Mouse (Mus musculus) T-cell, adult 2 months (primary cell): ENCODE measurements around the gene Hist3h2ba.
A peak's percentile ranks its signal among the peaks of the same experiment; 100 is the strongest.

Experiments used
- DNase-seq: peaks from one replicate; pipeline ENCODE4 v3.0.0; 2022; ENCODE audit warnings: low spot score

Gene Hist3h2ba

GRCm38 (mm10) chr11:58964216-58964615 lies 15.5 kb downstream of the Hist3h2ba start:
- DNase-seq: no peak

DNA sequence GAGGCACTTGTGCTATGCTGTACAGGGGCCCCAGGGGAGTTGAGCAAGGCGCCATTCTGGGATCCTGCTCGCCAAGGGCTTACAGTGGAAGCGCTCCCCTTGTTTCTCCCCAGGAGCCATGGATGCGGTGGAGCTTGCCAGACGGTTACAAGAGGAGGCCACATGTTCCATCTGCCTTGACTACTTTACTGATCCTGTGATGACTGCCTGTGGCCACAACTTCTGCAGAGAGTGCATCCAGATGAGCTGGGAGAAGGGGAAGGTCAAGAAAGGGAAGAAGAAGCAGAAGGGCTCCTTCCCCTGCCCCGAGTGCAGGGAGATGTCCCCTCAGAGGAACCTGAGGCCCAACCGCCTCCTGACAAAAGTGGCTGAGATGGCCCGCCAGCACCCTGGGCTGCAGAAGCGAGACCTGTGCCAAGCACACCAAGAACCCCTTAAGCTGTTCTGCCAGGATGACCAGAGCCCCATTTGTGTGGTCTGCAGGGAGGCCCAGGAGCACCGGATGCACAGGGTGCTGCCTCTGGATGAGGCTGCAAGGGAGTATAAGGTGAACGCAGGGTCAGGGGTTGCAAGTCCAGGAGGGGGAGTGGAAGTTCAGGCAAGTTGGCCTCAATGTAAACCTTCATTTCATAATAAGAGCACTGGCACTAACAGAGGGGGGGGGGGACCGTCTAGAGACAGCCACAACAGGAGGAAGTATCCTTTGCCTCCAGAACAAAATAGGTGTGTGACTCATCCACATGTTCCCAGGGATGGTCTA lies 16.5 kb downstream of the Hist3h2ba start:
- no peak for DNase-seq

DNA sequence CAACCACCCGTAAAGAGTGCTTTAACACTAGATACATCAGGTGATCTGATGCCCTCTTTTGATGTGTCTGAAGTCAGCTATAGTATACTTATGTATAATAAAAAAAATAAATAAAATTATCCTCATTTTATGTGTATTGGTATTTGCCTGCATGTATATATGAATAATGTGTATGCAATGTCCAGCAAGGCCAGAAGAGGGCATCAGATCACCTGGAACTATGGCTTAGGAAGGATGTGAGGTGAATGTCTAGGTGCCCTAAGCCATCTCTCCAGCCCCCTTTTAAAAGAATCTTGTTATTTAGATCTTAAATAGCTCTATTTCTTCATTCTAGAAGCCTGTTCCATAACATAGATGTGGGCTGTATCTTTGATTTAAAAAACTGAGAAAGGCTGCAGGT lies 18.6 kb downstream of the Hist3h2ba start:
- peak; percentile 53 for DNase-seq

- DNase-seq: no peak
These were observed 19.8 kb downstream of the Hist3h2ba start for GRCm38 (mm10) chr11:58968551-58968950.

DNA sequence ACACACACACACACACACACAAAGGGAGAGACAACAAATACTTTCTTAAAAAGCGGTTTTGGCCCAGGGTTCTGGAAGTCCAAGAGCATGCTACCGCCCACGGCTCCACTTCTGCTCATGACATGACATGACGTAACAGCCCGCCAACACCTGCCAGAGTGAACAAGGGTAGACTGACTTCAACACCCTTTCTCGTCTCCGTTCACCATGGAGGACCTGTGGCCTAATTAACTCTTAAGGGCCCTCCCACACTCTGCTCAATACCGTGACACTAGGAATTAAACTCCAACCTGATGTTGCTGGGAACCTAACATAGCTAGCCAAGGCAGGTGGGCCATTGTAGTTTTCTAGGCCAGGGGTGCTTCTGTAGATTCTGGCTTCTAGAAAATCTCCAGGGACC lies 20.3 kb downstream of the Hist3h2ba start:
- DNase-seq: no peak

DNA sequence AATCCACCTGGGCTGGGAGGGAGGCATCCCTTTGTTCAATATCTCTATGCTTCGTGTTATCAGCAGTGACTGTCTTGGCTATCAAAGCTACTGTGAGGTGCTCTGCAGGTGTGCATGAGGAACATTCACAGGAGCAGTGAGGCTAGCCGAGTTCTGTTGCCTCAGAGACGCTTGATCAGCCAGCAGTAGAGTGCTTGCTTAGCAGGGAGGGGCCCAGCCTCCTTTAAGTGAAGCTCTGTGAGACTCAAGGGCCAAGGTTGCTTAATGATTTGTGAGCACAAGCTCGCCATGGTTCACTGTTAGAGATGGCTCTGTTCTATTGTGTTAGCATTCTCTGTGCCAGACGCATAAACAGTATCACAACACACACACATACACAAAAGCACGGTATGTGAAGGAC lies 20.9 kb downstream of the Hist3h2ba start:
- no peak for DNase-seq

- DNase-seq: no peak
These were observed 22.3 kb downstream of the Hist3h2ba start for GRCm38 (mm10) chr11:58970831-58971530.

- no peak for DNase-seq
These were observed 23.1 kb downstream of the Hist3h2ba start for GRCm38 (mm10) chr11:58971796-58972195.

DNA sequence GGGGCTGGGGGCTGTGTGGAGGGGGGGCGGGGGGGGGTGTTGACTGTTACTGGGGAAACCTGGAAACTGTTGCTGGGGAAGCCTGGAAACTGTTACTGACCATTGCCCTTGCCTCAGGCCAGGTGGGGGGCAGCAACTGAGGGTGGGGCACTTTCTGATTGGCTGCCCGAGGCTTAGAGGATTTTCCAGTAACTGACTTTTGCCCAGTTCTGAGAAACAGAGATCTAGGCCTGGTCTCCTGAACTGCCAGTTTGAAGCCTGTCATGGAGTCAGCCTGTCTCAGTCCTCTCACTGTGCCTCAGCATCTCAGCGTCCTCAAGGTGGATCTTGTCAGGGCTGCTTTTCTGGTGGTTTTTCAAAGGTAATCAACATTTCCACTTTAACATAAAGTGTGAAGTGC lies 25.7 kb downstream of the Hist3h2ba start:
- DNase-seq: no peak

DNA sequence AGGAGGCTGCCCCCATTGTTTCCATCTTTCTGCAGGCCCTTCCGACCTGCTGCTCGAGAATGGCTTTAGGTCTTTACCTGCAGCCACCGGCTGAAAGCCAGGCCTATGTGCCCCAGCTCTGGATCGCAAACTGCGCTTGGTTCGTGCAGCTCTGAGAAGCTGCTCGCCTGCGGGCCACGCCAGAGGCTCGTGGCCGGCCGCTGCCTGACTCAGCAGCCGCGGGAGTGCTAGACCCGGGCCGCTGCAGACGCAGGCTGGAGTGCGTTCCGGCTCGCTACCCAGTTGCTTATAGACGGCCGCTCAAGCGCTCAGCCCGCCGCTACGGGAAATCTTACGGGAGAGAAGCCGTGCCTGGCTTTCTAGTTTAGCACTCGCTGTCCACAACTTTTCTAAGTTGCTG lies 28.4 kb downstream of the Hist3h2ba start:
- no peak for DNase-seq

GRCm38 (mm10) chr11:58977607-58978026 lies 28.9 kb downstream of the Hist3h2ba start:
- DNase-seq: no peak

GRCm38 (mm10) chr11:58978027-58978705 lies 29.4 kb downstream of the Hist3h2ba start, which contains the start of gene Trim11:
Gene Trim11 (plus strand): TSS chr11:58978093.
- peak; percentile 80 for DNase-seq

DNA sequence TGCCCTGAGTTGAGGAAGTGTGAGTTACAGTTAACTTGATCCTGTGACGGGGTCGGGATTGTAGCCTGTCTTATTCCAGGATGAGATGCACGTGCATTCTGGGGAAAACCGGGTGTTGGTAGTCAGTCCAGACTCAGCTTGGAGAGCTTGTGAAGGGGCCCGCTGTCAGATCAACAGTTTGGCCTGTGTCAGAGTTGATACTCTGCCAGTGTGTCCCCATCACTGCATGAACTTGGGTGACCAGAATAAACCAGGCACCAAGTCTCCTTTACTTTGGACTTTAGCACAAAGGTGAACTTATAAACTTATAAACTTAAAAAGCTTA lies 29.9 kb downstream of the Hist3h2ba start:
- no peak for DNase-seq

GRCm38 (mm10) chr11:58979183-58979582 lies 30.5 kb downstream of the Hist3h2ba start:
- DNase-seq: no peak

GRCm38 (mm10) chr11:58979661-58980060 lies 30.9 kb downstream of the Hist3h2ba start:
- DNase-seq: no peak

- no peak for DNase-seq
These were observed 31.8 kb downstream of the Hist3h2ba start for GRCm38 (mm10) chr11:58980381-58980990.

DNA sequence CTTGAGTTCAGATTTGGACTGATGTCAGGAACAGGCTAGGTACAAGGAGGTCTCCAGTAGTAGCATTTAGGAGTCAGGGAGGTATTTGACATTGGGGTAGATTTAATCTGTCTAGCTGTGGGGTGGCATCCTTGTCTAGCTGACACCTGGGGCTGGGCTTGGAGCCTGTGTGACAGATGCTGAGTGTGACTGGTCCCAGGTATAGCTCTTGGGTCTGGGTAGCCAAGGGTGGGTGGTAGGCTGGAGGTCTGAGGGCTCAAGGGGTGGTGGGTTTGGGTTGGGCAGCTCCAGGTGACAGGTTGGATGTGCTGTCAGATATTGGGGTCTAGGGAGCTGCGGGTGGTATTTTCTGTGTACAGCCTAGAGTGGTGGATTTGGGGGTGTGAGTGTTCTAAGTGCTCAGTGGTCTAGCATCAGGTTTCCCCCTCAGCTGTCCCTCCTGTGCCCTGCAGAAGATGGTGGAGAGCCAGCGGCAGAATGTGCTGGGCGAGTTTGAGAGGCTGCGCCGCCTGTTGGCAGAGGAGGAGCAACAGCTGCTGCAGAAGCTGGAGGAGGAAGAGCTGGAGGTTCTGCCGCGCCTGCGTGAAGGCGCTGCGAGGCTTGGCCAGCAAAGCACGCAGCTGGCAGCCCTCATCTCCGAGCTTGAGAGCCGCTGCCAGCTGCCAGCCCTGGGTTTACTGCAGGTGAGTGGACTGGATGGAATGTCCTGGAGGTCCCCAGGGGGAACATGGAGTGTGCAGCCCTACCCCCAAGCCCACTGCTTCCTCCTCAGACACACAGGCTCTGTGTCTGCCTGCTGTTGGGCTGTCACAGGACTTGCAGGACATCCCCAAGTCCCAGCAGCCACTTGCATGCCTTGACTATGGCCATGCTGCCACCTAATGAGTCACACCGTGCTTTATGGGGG lies 33.1 kb downstream of the Hist3h2ba start:
- DNase-seq: peak; percentile 78

DNA sequence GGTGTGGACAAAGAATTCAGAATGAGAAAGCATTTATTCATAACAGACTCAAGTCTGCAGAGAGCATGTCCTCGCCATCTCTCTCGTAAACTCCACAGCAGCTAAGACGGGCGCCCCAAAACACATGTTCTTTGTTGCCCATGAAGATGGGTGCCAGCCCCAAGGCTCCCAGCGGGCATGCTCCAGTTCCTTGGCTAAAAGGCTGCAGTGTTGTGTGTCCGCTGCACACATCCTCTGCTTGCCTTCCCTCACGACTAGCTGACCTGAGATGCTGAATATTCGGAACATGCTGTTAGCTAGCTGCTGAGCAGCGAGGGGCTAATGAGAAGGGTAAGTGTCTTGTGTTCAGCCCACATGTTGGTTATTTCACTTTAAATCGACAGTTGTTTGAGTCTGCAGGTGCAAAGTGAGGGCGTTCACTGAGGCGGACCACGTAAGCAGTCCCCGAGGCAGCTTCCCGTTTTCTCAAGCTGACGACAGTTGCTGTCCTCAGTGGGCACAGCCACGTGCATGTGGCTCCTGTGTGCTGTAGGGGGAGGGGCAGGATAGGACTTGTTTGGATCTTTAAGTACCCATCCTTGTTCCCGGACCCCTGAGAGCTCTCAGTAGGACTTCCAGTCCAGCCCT lies 33.9 kb downstream of the Hist3h2ba start:
- DNase-seq: no peak

DNA sequence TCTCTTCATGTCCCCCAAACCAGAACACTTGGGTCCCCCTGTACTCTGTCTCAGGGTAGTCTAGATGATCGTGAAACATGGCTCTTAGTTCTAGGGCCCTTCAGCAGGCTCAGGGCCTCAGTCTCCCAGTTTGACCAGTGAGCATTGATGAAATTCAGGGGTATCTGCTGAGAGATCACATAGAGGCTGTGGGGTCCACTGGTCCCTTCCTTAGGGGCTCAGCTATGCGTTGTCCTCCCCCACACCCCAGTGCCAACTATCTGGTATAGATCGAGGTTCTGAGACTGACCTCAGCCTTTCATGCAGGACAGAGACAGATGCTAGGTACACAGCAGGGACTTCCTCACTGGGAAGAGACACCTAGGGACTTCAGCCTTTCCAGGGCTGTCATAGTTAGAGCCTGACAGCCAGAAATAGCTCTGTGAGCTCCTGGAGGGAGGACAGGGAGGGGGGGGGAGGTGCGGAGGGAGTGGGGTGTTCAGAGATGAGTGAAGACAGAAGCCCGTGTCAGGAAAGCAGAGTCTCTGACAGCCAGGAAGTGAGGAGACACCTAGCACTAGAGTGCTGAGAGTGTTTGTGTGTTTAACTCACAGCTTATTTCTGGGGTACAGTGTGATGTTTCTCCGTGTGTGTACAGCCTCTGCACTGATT lies 35.1 kb downstream of the Hist3h2ba start:
- DNase-seq: no peak

- no peak for DNase-seq
These were observed 35.9 kb downstream of the Hist3h2ba start for GRCm38 (mm10) chr11:58984657-58985056.
